ENCODE assay signal across 11 mouse cellular contexts in genomic region chr2:19910781-19911175, GRCm38 (mm10). TPM values are rescaled to one million over a fixed set of nuclear protein-coding genes. Genes with fewer than 3 reads are reported as not detected.
DNase-seq lines count a peak whose midpoint lies in the region; ATAC-seq and TF ChIP-seq lines count a peak whose summit lies in the region.
"Had no signal": no experiment of that assay in that cellular context is flagged by ENCODE, and none has a peak within 500 bp of the region (broad histone marks: within the 10 kb centered on the region; RNA-seq: fewer than 3 reads in every experiment).

No protein-coding gene starts in this region.

- WGBS in embryonic facial prominence, embryonic 14.5 days: 4% methylated on average over 8 of the region's 8 CpGs
- WGBS in hindbrain, embryonic 15.5 days: 5% methylated on average over 8 of the region's 8 CpGs
- WGBS in neural tube, embryonic 12.5 days: 4% methylated on average over 8 of the region's 8 CpGs
- 9% methylated on average over 8 of the region's 8 CpGs for WGBS in liver, embryonic 12.5 days (ENCODE audit: insufficient replicate concordance)

- no peaks in the 10 kb centered on the region for H3K4me1 ChIP-seq in embryonic facial prominence, embryonic 14.5 days (ENCODE audit: control insufficient read depth, insufficient read depth, low read length)
- peaks cover 20% of the 10 kb centered on the region for H3K4me1 ChIP-seq in hindbrain, embryonic 15.5 days (replicated peaks)
- no peaks in the 10 kb centered on the region for H3K4me1 ChIP-seq in neural tube, embryonic 12.5 days
- no peaks in the 10 kb centered on the region for H3K4me1 ChIP-seq in liver, embryonic 12.5 days

- H3K27ac ChIP-seq in layer of hippocampus, adult 2 months: no peak overlapping the region
- no peak overlapping the region for H3K27ac ChIP-seq in embryonic facial prominence, embryonic 14.5 days (replicated peaks; ENCODE audit: low read depth, low read length)
- H3K27ac ChIP-seq in hindbrain, embryonic 15.5 days (replicated peaks): no peak overlapping the region
- H3K27ac ChIP-seq in neural tube, embryonic 12.5 days: no peak overlapping the region
- no peak overlapping the region for H3K27ac ChIP-seq in liver, embryonic 12.5 days

- DNase-seq in layer of hippocampus, adult 2 months (ENCODE audit: low spot score in 2 of 2): no peak
- DNase-seq in layer of hippocampus, postnatal 25 days (ENCODE audit: extremely low spot score in 1 of 2, low spot score in 1 of 2): no peak
- no peak for DNase-seq in embryonic facial prominence, embryonic 14.5 days (ENCODE audit: low spot score)
- no peak for DNase-seq in urinary bladder, postnatal 14 days (ENCODE audit: low spot score)
- DNase-seq: cerebellum, adult 11 months; lung, adult 2 months; thymus, postnatal 36 days had no signal

- no peaks in the 10 kb centered on the region for H3K36me3 ChIP-seq in embryonic facial prominence, embryonic 14.5 days (ENCODE audit: control insufficient read depth, insufficient read depth, low read length)
- no peaks in the 10 kb centered on the region for H3K36me3 ChIP-seq in hindbrain, embryonic 15.5 days
- no peaks in the 10 kb centered on the region for H3K36me3 ChIP-seq in neural tube, embryonic 12.5 days
- H3K36me3 ChIP-seq in liver, embryonic 12.5 days: no peaks in the 10 kb centered on the region

- ATAC-seq in embryonic facial prominence, embryonic 14.5 days (ENCODE audit: low read depth): no peak
- ATAC-seq in hindbrain, embryonic 15.5 days (ENCODE audit: low FRiP score, low read depth): no peak
- ATAC-seq in neural tube, embryonic 12.5 days (ENCODE audit: low FRiP score, low read depth): no peak
- ATAC-seq in liver, embryonic 12.5 days: no peak
- ATAC-seq in cerebellum, adult (ENCODE audit: insufficient number of reproducible peaks, low FRiP score, low TSS enrichment): no peak

- H3K27me3 ChIP-seq in embryonic facial prominence, embryonic 14.5 days (replicated peaks; ENCODE audit: control insufficient read depth, insufficient read depth, low read length): peaks cover 24% of the 10 kb centered on the region
- peaks cover 18% of the 10 kb centered on the region for H3K27me3 ChIP-seq in hindbrain, embryonic 15.5 days
- peaks cover 33% of the 10 kb centered on the region for H3K27me3 ChIP-seq in neural tube, embryonic 12.5 days (replicated peaks)
- H3K27me3 ChIP-seq in liver, embryonic 12.5 days (replicated peaks): peaks cover 35% of the 10 kb centered on the region

- no peak overlapping the region for H3K9ac ChIP-seq in embryonic facial prominence, embryonic 14.5 days (ENCODE audit: low read depth, low read length)
- no peak overlapping the region for H3K9ac ChIP-seq in hindbrain, embryonic 15.5 days
- H3K9ac ChIP-seq in neural tube, embryonic 12.5 days: no peak overlapping the region
- H3K9ac ChIP-seq in liver, embryonic 12.5 days: no peak overlapping the region

- H3K4me2 ChIP-seq in embryonic facial prominence, embryonic 14.5 days (ENCODE audit: low read depth, low read length): peak overlapping the region; percentile 18; the same call in 1 of the 2 replicates
- H3K4me2 ChIP-seq in hindbrain, embryonic 15.5 days: peak overlapping the region; percentile 94
- H3K4me2 ChIP-seq in neural tube, embryonic 12.5 days (replicated peaks): peak overlapping the region; percentile 97
- no peak overlapping the region for H3K4me2 ChIP-seq in liver, embryonic 12.5 days

- no peaks in the 10 kb centered on the region for H3K9me3 ChIP-seq in embryonic facial prominence, embryonic 14.5 days (ENCODE audit: control insufficient read depth, low read length)
- no peaks in the 10 kb centered on the region for H3K9me3 ChIP-seq in hindbrain, embryonic 15.5 days
- H3K9me3 ChIP-seq in neural tube, embryonic 12.5 days: no peaks in the 10 kb centered on the region
- H3K9me3 ChIP-seq in liver, embryonic 12.5 days (replicated peaks): no peaks in the 10 kb centered on the region

- H3K4me3 ChIP-seq in layer of hippocampus, adult 2 months: peak overlapping the region; percentile 37
- no peak overlapping the region for H3K4me3 ChIP-seq in embryonic facial prominence, embryonic 14.5 days (ENCODE audit: low read depth, low read length)
- peak overlapping the region; percentile 24 for H3K4me3 ChIP-seq in hindbrain, embryonic 15.5 days
- no peak overlapping the region for H3K4me3 ChIP-seq in neural tube, embryonic 12.5 days
- no peak overlapping the region for H3K4me3 ChIP-seq in liver, embryonic 12.5 days

- TF ChIP-seq CTCF in layer of hippocampus, adult 2 months (conservative IDR thresholded peaks at IDR 0.05): no peak

RNA-seq across cellular contexts. Expression of gene Etl4, which starts 1.2 kb away (rescaled TPM):
- 10 to 100 TPM; 68.4 to 75.9 TPM for total RNA-seq in layer of hippocampus, adult 2 months (2021)
- total RNA-seq in layer of hippocampus, postnatal 25 days (2021): 10 to 100 TPM; 67.0 to 77.8 TPM
- polyA plus RNA-seq in embryonic facial prominence, embryonic 14.5 days (2014; fragmentation: Nextera tagmentation; extraction: Ambion mirVana): 33.9 and 39.2 TPM in 2 replicates
- polyA plus RNA-seq in hindbrain, embryonic 15.5 days (2015; fragmentation: Nextera tagmentation; extraction: Ambion mirVana): 5.0 and 5.3 TPM in 2 replicates
- 10.4 and 12.7 TPM in 2 replicates for polyA plus RNA-seq in neural tube, embryonic 12.5 days (2016; fragmentation: Nextera tagmentation; extraction: Ambion mirVana)
- polyA plus RNA-seq in liver, embryonic 12.5 days (2016; fragmentation: Nextera tagmentation; extraction: Ambion mirVana): 5.9 and 7.2 TPM in 2 replicates

Comparison
In these comparisons a context has a peak if more than half of its experiments do, and no peak if none do; other contexts are left out.
1. H3K4me3 ChIP-seq: peak in layer of hippocampus, adult 2 months (single experiment) and hindbrain, embryonic 15.5 days (single experiment); none in embryonic facial prominence, embryonic 14.5 days (single experiment), neural tube, embryonic 12.5 days (single experiment) and liver, embryonic 12.5 days (single experiment).